Mouse (Mus musculus) liver, adult 10 weeks (tissue): ENCODE results near the gene 2900011O08Rik. TPM values are rescaled to one million over a fixed set of nuclear protein-coding genes. Genes with fewer than 3 reads are reported as not detected.

Source experiments
- polyA plus RNA-seq: library from polyadenylated mRNA; stranded (reverse); fragments of 350-450 nt; fragmentation: Illumina TruSeq; extraction: RNeasy Lipid Tissue Mini Kit (QIAGEN cat#74804); gene quantifications from one replicate; pipeline ENCODE4 v1.2.3, GENCODE M21; 2014; ENCODE audit warnings: low read depth, low replicate concordance

Gene 2900011O08Rik
- polyA plus RNA-seq: not detected

DNA sequence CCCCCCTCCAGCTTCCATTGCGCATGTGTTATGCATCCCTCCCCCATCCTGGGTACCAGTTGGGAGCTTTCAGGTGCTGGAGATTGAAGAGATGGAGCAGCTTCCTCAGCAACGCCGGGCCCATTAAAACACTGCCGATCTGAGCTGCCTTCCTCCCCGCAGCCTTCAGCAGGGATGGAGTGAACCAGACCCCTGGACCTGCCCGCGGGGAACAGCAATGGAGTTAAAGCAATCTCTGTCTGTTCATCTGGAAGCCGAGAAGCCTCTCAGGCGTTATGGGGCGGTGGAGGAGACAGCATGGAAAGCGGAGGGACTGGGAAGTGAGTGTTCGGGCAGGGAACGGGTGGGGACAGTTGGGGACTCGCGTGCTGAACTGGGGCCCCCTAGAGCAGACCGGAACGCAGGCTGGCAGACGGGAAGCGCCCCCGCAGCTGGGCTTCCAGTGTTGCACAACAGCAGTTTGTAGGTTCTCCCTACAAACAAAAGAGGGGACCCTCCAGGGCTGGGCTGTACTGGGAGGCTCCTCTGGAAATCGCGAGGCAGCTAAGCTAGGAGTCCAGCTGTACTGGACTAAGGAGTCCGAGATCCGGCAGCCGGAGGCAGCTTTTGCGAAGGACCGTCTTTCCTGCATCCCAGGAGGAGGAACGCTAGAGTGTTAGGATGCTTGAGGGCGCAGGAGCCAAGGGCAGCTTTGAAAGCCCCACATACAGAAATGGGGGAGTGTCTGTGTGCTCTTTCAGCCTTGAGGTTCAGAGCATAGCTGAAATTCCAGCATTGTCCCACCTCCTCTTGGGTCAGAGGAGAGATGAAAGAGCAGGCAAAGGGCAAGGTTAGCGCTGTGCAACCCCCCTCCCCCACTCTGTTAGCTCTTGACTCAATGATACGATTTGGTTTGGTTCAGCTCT lies at the start of gene 2900011O08Rik, which contains the start of gene Ifitm7:
Gene 2900011O08Rik, plus strand, starts transcription at position 31 of the 905 bp plus-strand sequence.
Gene Ifitm7, minus strand, starts transcription at position 315 of the 905 bp plus-strand sequence.

Other genes with a start within 250 kb of the 2900011O08Rik start
- gene Rrn3, start 205.9 kb upstream of the 2900011O08Rik start, polyA plus RNA-seq: 12.3 TPM
- gene Ntan1, start 167.8 kb upstream of the 2900011O08Rik start, polyA plus RNA-seq: 39.9 TPM
- gene Pdxdc1, start 83.5 kb upstream of the 2900011O08Rik start, polyA plus RNA-seq: 55.9 TPM
- 68.8 TPM for gene Mpv17l, start 83.4 kb upstream of the 2900011O08Rik start, polyA plus RNA-seq
- not detected for gene Ifitm7, start 284 bp downstream of the 2900011O08Rik start, polyA plus RNA-seq
- 9.4 TPM for gene Nde1, start 176.7 kb downstream of the 2900011O08Rik start, polyA plus RNA-seq
- gene Marf1, start 176.7 kb downstream of the 2900011O08Rik start, polyA plus RNA-seq: 35.8 TPM